Mouse (Mus musculus) kidney, postnatal 0 days (tissue): ENCODE measurements around the gene Bcor. TPM values are rescaled to one million over a fixed set of nuclear protein-coding genes. Genes with fewer than 3 reads are reported as not detected.

Experiments used
- ATAC-seq: fragments of 200-750 bp; cut with Nextera tagmentation; replicated peaks from 2 replicates; pipeline ENCODE4 v1.8.0; 2017; ENCODE audit warnings: low read depth, moderate number of reproducible peaks, moderate TSS enrichment, moderate library complexity; ENCODE audit not compliant: low FRiP score
- DNase-seq: peaks from one replicate; pipeline ENCODE4 v3.0.0-alpha.2; 2016; ENCODE audit warnings: low spot score
- H3K27ac ChIP-seq: fragments of 300-500 bp; sonication (generic); 2 replicates; pipeline ENCODE4 v1.5.1; 2014; ENCODE audit warnings: mild to moderate bottlenecking
- H3K27me3 ChIP-seq: fragments of 300-500 bp; sonication (generic); 2 replicates; pipeline ENCODE4 v1.6.1; 2014; ENCODE audit warnings: low read length, mixed read lengths; ENCODE audit not compliant: insufficient read depth
- H3K36me3 ChIP-seq: fragments of 300-500 bp; sonication (generic); 2 replicates; pipeline ENCODE4 v1.6.1; 2014; ENCODE audit warnings: low read length, mixed read lengths; ENCODE audit not compliant: insufficient read depth
- H3K4me1 ChIP-seq: fragments of 300-500 bp; sonication (generic); replicated peaks from 2 replicates; pipeline ENCODE4 v1.6.1; 2014; ENCODE audit warnings: antibody characterized with exemption, low read length, mixed read lengths; ENCODE audit not compliant: insufficient read depth
- H3K4me2 ChIP-seq: fragments of 300-500 bp; sonication (generic); 2 replicates; pipeline ENCODE4 v1.6.1; 2014; ENCODE audit warnings: mild to moderate bottlenecking, low read length, moderate library complexity, mixed read lengths
- H3K4me3 ChIP-seq: fragments of 300-500 bp; sonication (generic); replicated peaks from 2 replicates; pipeline ENCODE4 v1.5.1; 2014; ENCODE audit warnings: low read depth, low read length
- H3K9ac ChIP-seq: fragments of 300-500 bp; sonication (generic); 2 replicates; pipeline ENCODE4 v1.6.1; 2014; ENCODE audit warnings: low read depth, low read length
- H3K9me3 ChIP-seq: fragments of 300-500 bp; sonication (generic); replicated peaks from 2 replicates; pipeline ENCODE4 v1.6.1; 2016; ENCODE audit warnings: low read length, inconsistent platforms, mixed read lengths
- CTCF ChIP-seq: IDR thresholded peaks from 2 replicates; pipeline ENCODE4 v1.5.1; 2016; ENCODE audit warnings: antibody characterized with exemption, low read depth, mild to moderate bottlenecking, moderate library complexity
- WGBS: fragments of 180-500 bp; shearing (Covaris S2); extraction: QIAGEN DNeasy Blood & Tissue Kit; methylation state at CpG from one replicate; pipeline ENCODE4 v1.1.7; 2014; 5-methylcytosine and 5-hydroxymethylcytosine counted together
- polyA plus RNA-seq: library from polyadenylated mRNA; unstranded; fragments of >200 nt; fragmentation: Nextera tagmentation; extraction: Ambion mirVana; gene quantifications from 2 replicates; pipeline ENCODE4 v1.2.1, GENCODE M21; 2015

The Bcor gene
- polyA plus RNA-seq, 1 experiment from 2014 or later = 12.8 TPM

DNA sequence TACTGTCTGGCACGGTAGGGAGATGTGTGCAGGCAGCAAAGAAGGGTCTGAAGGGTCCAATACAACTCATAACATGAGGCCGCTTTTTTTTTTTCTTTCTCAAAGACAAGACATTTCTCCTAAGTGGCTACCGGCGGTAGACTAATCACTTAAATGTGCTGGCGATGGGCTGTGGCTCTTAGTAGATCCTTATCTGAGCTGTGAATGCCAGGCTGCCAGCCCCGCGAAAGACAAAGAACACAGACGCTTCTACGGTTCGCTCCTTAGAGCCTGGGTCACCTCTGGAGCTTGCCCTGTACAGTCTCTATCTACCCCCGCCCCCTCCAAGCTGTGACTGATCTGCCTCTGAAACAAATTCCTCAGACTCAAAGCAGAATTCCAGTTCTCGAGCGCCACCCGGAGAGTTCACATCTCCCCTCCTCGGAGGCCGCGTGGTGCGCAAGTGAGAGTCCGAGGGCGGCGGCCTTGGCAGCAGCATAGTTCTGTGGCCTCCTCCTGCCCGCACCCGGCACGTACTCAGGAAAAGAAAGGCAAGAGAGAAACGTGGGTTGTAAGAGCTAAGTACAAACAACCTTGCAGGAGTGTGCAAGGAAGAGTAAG, 2.7 kb downstream of the Bcor start:
- H3K9me3 ChIP-seq = no peaks in the 10 kb centered on the region
- peak overlapping the region; percentile 69 for H3K4me2 ChIP-seq
- no peak for ATAC-seq
- no peak overlapping the region for H3K9ac ChIP-seq
- H3K36me3 ChIP-seq = no peaks in the 10 kb centered on the region
- H3K27me3 ChIP-seq = no peaks in the 10 kb centered on the region
- TF ChIP-seq CTCF = peak; percentile 17; the same call in 1 of the 2 replicates
- 0 out of 2 replicates have a peak, but pooled peaks cover 5% of the 10 kb centered on the region for H3K4me1 ChIP-seq
- no peak overlapping the region for H3K4me3 ChIP-seq
- WGBS = 12% methylated on average over 25 of the region's 25 CpGs
- peak overlapping the region; percentile 92; the same call in 1 of the 2 replicates for H3K27ac ChIP-seq
- DNase-seq = peak; percentile 75

DNA sequence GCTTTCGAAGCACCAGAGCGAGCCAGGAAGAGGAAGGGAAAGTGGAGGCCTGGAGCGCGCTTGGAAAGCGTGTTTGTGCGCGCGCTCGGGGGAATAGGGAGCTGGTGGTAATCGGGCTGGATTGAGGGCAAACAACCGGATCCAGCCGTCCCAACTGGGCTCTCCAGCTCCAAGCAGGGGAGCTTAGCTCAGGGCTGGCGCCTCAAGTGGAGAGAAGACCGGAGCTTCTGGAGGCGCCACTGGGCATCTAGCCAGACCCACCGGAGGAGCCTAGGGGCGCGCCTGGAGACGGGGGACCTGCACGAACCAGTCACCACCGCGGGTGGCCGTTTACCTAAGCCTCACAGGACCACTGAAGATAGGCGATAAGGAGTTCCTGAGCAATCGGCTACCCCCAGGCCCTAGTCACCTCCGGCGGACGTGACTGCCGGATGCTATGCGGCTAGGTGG, 4.3 kb downstream of the Bcor start:
- Histone ChIP-seq H3K9ac (peak overlapping the region; percentile 37; the same call in 1 of the 2 replicates), H3K27me3 (no peaks in the 10 kb centered on the region), H3K4me2 (peak overlapping the region; percentile 51), H3K27ac (no peak overlapping the region), H3K36me3 (no peaks in the 10 kb centered on the region), H3K4me1 (0 out of 2 replicates have a peak, but pooled peaks cover 5% of the 10 kb centered on the region), H3K4me3 (no peak overlapping the region; the same call in 1 of the 2 replicates), H3K9me3 (no peaks in the 10 kb centered on the region)
- no peak for ATAC-seq
- WGBS = 9% methylated on average over 30 of the region's 30 CpGs
- DNase-seq = peak; percentile 65
- peak; percentile 35; the same call in 1 of the 2 replicates for TF ChIP-seq CTCF

DNA sequence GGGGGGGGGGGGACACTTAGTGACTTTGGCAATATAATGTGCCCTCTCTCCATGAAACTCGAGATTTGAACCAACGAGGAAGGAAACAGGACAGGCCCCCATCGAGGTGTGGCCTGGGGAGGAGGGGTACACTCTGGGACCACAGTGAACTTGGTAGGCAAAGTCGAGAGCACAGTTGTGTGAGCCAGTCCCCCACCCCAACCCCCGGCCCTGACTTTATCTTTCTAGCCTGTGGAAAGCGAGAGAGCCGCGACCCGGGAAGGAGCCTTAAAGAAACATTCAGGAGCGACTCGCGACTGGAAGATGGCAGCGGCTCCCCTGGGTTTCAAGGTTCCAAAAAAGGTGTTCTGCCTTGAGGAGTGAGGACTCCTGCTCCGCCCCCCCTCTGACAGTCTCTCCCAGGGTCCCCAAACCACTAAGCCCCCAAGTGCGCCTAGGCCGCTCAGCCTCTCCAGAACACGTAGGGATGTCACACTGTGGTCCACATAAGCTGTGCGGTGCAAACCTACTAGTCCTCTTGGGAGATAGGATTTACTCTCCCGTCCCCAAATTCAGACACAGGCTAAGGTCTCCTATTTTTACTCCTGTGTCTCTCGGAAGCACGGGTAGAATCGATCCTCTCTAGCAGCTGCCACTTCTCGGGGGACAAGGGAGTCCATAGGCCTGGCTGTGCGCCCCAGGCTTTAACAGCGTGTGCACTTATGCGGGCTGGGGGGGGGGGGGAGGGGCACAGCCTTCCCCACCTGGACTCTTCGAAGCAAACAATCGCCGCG, 4.9 kb downstream of the Bcor start:
- Histone ChIP-seq H3K27me3 (no peaks in the 10 kb centered on the region), H3K27ac (no peak overlapping the region), H3K4me3 (no peak overlapping the region; the same call in 1 of the 2 replicates), H3K9ac (peak overlapping the region; percentile 37; the same call in 1 of the 2 replicates), H3K36me3 (no peaks in the 10 kb centered on the region), H3K9me3 (no peaks in the 10 kb centered on the region), H3K4me1 (0 out of 2 replicates have a peak, but pooled peaks cover 5% of the 10 kb centered on the region), H3K4me2 (peak overlapping the region; percentile 51)
- 16% methylated on average over 30 of the region's 30 CpGs for WGBS
- no peak for TF ChIP-seq CTCF
- ATAC-seq (no peak), DNase-seq (no peak)

DNA sequence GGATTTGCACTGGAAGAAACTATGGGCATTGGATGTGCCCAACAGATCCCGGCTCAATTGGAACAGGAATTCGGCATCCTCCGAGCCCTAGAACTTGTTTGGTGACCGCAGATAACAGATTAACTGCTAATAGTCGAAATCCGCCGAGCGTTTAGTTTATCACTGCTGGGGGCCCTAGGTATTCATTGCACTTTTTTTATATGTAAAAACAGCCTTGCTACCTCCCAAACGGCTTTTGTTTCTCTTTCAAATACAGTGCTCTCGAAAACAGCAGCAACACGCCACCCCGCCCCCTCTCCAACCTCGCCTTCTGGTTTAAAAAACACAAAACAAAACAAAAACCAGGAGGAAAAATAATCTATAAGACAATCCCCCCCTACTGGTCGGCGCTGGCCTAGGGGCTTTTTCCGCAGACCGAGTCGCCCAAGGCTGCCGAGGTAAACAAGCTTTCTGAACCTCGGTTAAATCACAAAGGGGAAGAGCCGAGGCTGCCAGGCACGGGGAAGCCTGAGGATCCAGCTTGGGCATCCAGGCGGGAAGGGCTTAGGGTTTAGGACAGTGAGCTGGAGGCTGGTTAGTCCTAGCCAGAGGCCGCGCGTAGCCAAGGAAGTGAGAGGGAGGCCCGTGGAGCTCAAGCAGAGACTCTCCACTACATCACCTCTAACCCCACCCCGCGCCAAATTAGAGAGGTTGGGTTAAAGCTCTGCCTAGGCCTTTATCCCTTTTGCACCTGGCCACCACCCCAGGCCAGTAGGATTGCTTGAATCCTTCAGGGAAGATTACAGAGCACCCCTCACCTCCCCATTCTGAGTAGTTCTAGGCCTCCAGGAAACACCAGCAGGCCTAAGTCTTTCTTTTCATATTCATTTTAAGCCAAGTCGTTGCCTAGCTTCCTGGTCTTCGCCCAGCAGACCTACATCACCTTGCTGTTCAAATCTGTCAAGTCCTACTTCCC, 6.7 kb downstream of the Bcor start:
- H3K27me3 ChIP-seq = no peaks in the 10 kb centered on the region
- H3K4me2 ChIP-seq = peak overlapping the region; percentile 7; the same call in 1 of the 2 replicates
- no peak overlapping the region for H3K9ac ChIP-seq
- DNase-seq = peak; percentile 73
- H3K36me3 ChIP-seq = no peaks in the 10 kb centered on the region
- TF ChIP-seq CTCF = peak; percentile 43; the same call in 1 of the 2 replicates
- no peak overlapping the region for H3K4me3 ChIP-seq
- H3K9me3 ChIP-seq = no peaks in the 10 kb centered on the region
- ATAC-seq = no peak
- H3K27ac ChIP-seq = no peak overlapping the region
- H3K4me1 ChIP-seq = no peaks in the 10 kb centered on the region
- WGBS = 18% methylated on average over 31 of the region's 31 CpGs

DNA sequence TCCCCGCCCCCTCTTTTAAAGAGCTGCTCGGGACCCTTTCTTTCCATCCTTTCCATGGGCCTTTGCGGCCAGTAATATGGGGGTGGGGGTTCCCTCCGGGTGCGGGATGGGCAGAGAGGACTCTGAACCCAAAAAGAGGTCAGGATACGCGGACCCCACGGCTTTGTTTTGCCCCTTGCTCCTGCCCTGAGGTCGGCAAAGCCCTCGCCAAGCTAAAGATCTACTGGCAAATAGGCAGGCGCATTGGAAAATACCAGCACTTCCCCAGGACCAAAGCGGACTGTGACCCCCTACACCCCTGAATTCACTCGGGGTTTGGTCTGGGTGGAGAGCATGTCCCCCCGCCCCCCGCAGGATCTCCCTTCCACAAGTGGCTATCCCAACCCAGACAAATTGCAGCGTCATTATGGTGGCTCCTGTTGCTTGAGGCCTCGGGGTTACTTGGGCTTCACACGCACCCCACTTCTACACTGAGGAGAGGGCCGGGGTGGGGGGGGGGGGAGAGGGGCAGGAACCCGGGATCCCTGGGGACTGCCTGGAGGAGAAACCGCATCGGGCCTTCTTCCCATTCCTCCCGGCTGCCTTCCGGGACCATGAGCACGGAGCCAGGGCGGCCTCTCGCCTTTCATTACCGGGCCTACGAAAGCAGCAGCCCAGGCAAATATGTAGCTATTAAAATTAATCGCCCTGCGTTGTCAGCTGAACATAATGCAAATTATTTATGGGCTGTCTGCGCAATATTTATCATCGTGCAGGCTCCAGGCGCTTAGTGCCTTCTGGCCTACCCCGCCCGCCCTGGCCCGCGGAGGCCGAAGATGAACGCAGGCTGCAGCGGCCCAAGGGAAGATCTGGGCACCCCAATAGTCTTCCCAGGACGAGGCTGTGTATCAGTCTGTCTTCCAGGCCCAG, 7.9 kb downstream of the Bcor start:
- no peaks in the 10 kb centered on the region for H3K9me3 ChIP-seq
- H3K27ac ChIP-seq = no peak overlapping the region
- peak overlapping the region; percentile 14; the same call in 1 of the 2 replicates for H3K4me3 ChIP-seq
- H3K36me3 ChIP-seq = no peaks in the 10 kb centered on the region
- no peak for TF ChIP-seq CTCF
- H3K4me1 ChIP-seq = no peaks in the 10 kb centered on the region
- no peaks in the 10 kb centered on the region for H3K27me3 ChIP-seq
- ATAC-seq = no peak
- 0 out of 2 replicates have a peak overlapping the region, but pooled peaks have one; percentile 14 for H3K9ac ChIP-seq
- WGBS = 18% methylated on average over 42 of the region's 42 CpGs
- no peak for DNase-seq
- H3K4me2 ChIP-seq = peak overlapping the region; percentile 49
